Mouse (Mus musculus): ENCODE results near the gene Trim30b. TPM values are rescaled to one million over a fixed set of nuclear protein-coding genes. Genes with fewer than 3 reads are reported as not detected.

The Trim30b gene
- polyA plus RNA-seq (2021; fragmentation: Nextera tagmentation) = 0.05 TPM in 1 of 2 replicates, not detected in the other
- long read RNA-seq, experiment 1 = 0 reads
- long read RNA-seq, experiment 2 = 0 reads

GRCm38 (mm10) chr7:104369736-104370414 is at the start of gene Trim30b:
Gene Trim30b (minus strand): TSS chr7:104369884.

GRCm38 (mm10) chr7:104400698-104401097 is 31.0 kb upstream of the Trim30b start, which contains the start of gene Trim30c:
Gene Trim30c (minus strand): TSS chr7:104400837.

GRCm38 (mm10) chr7:104352717-104353599 is 16.7 kb downstream of the Trim30b start, which contains the start of gene Trim12c:
Gene Trim12c (minus strand): TSS chr7:104353362.

GRCm38 (mm10) chr7:104329171-104329570 is 40.5 kb downstream of the Trim30b start, which contains the start of gene Trim34b:
Gene Trim34b (plus strand): TSS chr7:104329471.

GRCm38 (mm10) chr7:104315369-104316080 is 54.2 kb downstream of the Trim30b start, which contains the start of gene Trim12a:
Gene Trim12a (minus strand): TSS chr7:104315466.

Other genes starting within 250 kb of the Trim30b start
- gene Ubqln5, start 240.1 kb downstream of the Trim30b start, polyA plus RNA-seq (2021; fragmentation: Nextera tagmentation) = not detected in 2 replicates
- not detected in 2 replicates for gene Olfr643, start 232.5 kb downstream of the Trim30b start, polyA plus RNA-seq (2021; fragmentation: Nextera tagmentation)
- gene Ubqln3, start 226.6 kb downstream of the Trim30b start, polyA plus RNA-seq (2021; fragmentation: Nextera tagmentation) = not detected in 2 replicates
- not detected in 2 replicates for gene Ubqlnl, start 219.3 kb downstream of the Trim30b start, polyA plus RNA-seq (2021; fragmentation: Nextera tagmentation)
- not detected in 2 replicates for gene Olfm5, start 205.1 kb downstream of the Trim30b start, polyA plus RNA-seq (2021; fragmentation: Nextera tagmentation)
- gene Olfr648, start 186.5 kb downstream of the Trim30b start, polyA plus RNA-seq (2021; fragmentation: Nextera tagmentation) = 0.04 and 0.09 TPM in 2 replicates
- gene Olfr649, start 173.9 kb downstream of the Trim30b start, polyA plus RNA-seq (2021; fragmentation: Nextera tagmentation) = not detected in 2 replicates
- 0.05 and 0.09 TPM in 2 replicates for gene Trim6, start 151.1 kb downstream of the Trim30b start, polyA plus RNA-seq (2021; fragmentation: Nextera tagmentation)
- gene Trim34a, start 125.4 kb downstream of the Trim30b start, polyA plus RNA-seq (2021; fragmentation: Nextera tagmentation) = 0.80 and 1.7 TPM in 2 replicates
- gene Trim5, start 81.8 kb downstream of the Trim30b start, polyA plus RNA-seq (2021; fragmentation: Nextera tagmentation) = 0.19 and 0.23 TPM in 2 replicates
- gene Trim12a, start 54.4 kb downstream of the Trim30b start, polyA plus RNA-seq (2021; fragmentation: Nextera tagmentation) = 1.8 and 3.3 TPM in 2 replicates
- not detected in 2 replicates for gene Trim34b, start 40.4 kb downstream of the Trim30b start, polyA plus RNA-seq (2021; fragmentation: Nextera tagmentation)
- gene Trim12c, start 16.5 kb downstream of the Trim30b start, polyA plus RNA-seq (2021; fragmentation: Nextera tagmentation) = 0.67 and 0.77 TPM in 2 replicates
- not detected in 2 replicates for gene Trim30c, start 31.0 kb upstream of the Trim30b start, polyA plus RNA-seq (2021; fragmentation: Nextera tagmentation)
- gene Trim30a, start 95.3 kb upstream of the Trim30b start, polyA plus RNA-seq (2021; fragmentation: Nextera tagmentation) = 0.59 and 0.65 TPM in 2 replicates
- 0.40 and 0.46 TPM in 2 replicates for gene Trim30d, start 138.0 kb upstream of the Trim30b start, polyA plus RNA-seq (2021; fragmentation: Nextera tagmentation)
- not detected in 2 replicates for gene Olfr651, start 180.2 kb upstream of the Trim30b start, polyA plus RNA-seq (2021; fragmentation: Nextera tagmentation)
- gene Olfr652, start 191.0 kb upstream of the Trim30b start, polyA plus RNA-seq (2021; fragmentation: Nextera tagmentation) = 0.04 TPM in 1 of 2 replicates, not detected in the other
- gene Olfr653, start 207.4 kb upstream of the Trim30b start, polyA plus RNA-seq (2021; fragmentation: Nextera tagmentation) = not detected in 2 replicates
- not detected in 2 replicates for gene Olfr654, start 217.1 kb upstream of the Trim30b start, polyA plus RNA-seq (2021; fragmentation: Nextera tagmentation)
- not detected in 2 replicates for gene Olfr655, start 231.9 kb upstream of the Trim30b start, polyA plus RNA-seq (2021; fragmentation: Nextera tagmentation)
- gene Olfr656, start 244.1 kb upstream of the Trim30b start, polyA plus RNA-seq (2021; fragmentation: Nextera tagmentation) = not detected in 2 replicates